Mouse (Mus musculus) liver, embryonic 14.5 days (tissue): Measurements from ENCODE around the gene Insrr. TPM values are rescaled to one million over a fixed set of nuclear protein-coding genes. Genes with fewer than 3 reads are reported as not detected.

Experiments
- ATAC-seq: fragments of 200-750 bp; cut with Nextera tagmentation; 2 replicates; pipeline ENCODE4 v1.8.0; 2017; ENCODE audit warnings: moderate number of reproducible peaks, mild to moderate bottlenecking, moderate library complexity; ENCODE audit not compliant: insufficient read depth
- DNase-seq, 3 experiments: peaks; one replicate each; pipeline ENCODE4 v3.0.0-alpha.2; 2012 to 2013; ENCODE audit warnings: low read depth in 3 of 3, low spot score in 3 of 3
- H3K27ac ChIP-seq: fragments of 300-500 bp; sonication (generic); 2 replicates; pipeline ENCODE4 v1.5.1; 2014; ENCODE audit warnings: moderate library complexity, mild to moderate bottlenecking, control low read depth, inconsistent platforms
- H3K27me3 ChIP-seq: fragments of 300-500 bp; sonication (generic); 2 replicates; pipeline ENCODE4 v1.6.1; 2014; ENCODE audit warnings: mild to moderate bottlenecking, low read length, moderate library complexity; ENCODE audit not compliant: control insufficient read depth, insufficient read depth
- H3K36me3 ChIP-seq: fragments of 300-500 bp; sonication (generic); replicated peaks from 2 replicates; pipeline ENCODE4 v1.6.1; 2014; ENCODE audit warnings: low read depth; ENCODE audit not compliant: control insufficient read depth, insufficient read depth
- H3K4me1 ChIP-seq, 2 experiments: fragments of 200-500 bp in 1 of 2; fragments of 300-500 bp in 1 of 2; sonication (generic) in 1 of 2; replicated peaks; 2 replicates each; pipeline ENCODE4 v1.6.1; 2012 to 2014; ENCODE audit warnings: antibody characterized with exemption in 1 of 2, inconsistent platforms in 1 of 2, low read length in 1 of 2; ENCODE audit not compliant: control insufficient read depth in 2 of 2, insufficient read depth in 2 of 2
- H3K4me2 ChIP-seq: fragments of 300-500 bp; sonication (generic); 2 replicates; pipeline ENCODE4 v1.6.1; 2014; ENCODE audit warnings: low read depth, mild to moderate bottlenecking, control low read depth, moderate library complexity
- H3K4me3 ChIP-seq, 2 experiments: fragments of 200-500 bp in 1 of 2; fragments of 300-500 bp in 1 of 2; sonication (generic) in 1 of 2; 2 replicates each; pipeline ENCODE4 v1.5.1; 2012 to 2014; ENCODE audit warnings: low read depth in 2 of 2, low read length in 2 of 2, mild to moderate bottlenecking in 2 of 2, control low read depth in 1 of 2, inconsistent platforms in 1 of 2, moderate library complexity in 1 of 2; ENCODE audit not compliant: insufficient read depth in 1 of 2
- H3K9ac ChIP-seq: fragments of 300-500 bp; sonication (generic); replicated peaks from 2 replicates; pipeline ENCODE4 v1.6.1; 2014; ENCODE audit warnings: mild to moderate bottlenecking, control low read depth, moderate library complexity
- H3K9me3 ChIP-seq: fragments of 300-500 bp; sonication (generic); 2 replicates; pipeline ENCODE4 v1.6.1; 2016; ENCODE audit warnings: low read length, mixed read lengths; ENCODE audit not compliant: control insufficient read depth
- CTCF ChIP-seq: IDR thresholded peaks from 2 replicates; pipeline ENCODE4 v1.5.1; 2016; ENCODE audit warnings: antibody characterized with exemption, low read depth, control low read depth
- EP300 ChIP-seq: IDR thresholded peaks from 2 replicates; pipeline ENCODE4 v1.6.1; 2016; ENCODE audit warnings: antibody characterized with exemption, low read depth
- WGBS: fragments of 180-500 bp; shearing (Covaris S2); extraction: QIAGEN DNeasy Blood & Tissue Kit; methylation state at CpG from one replicate; pipeline ENCODE4 v1.1.7; 2014; ENCODE audit not compliant: insufficient replicate concordance; 5-methylcytosine and 5-hydroxymethylcytosine counted together
- polyA plus RNA-seq, 2 experiments: library from polyadenylated mRNA; depleted of rRNA in 1 of 2; stranded (reverse) in 1 of 2; unstranded in 1 of 2; fragments of >200 nt; fragmentation: Nextera tagmentation in 1 of 2; extraction: Ambion mirVana in 1 of 2; gene quantifications; 2 replicates each; pipeline versions ENCODE4 v1.2.1 to v1.2.3; 2012 to 2014

Gene Insrr
- polyA plus RNA-seq, 2 experiments = 0.02 TPM; not detected in 1

GRCm38 (mm10) chr3:87795336-87796277 lies 1.1 kb upstream of the Insrr start:
- H3K4me3 ChIP-seq = 0 out of 4 replicates have a peak overlapping the region, but pooled peaks of 1 of the 2 experiments have one; percentile 6
- peaks cover 53% of the 10 kb centered on the region for H3K27me3 ChIP-seq
- DNase-seq (peak in 1 of 3 experiments; percentile 9), ATAC-seq (no peak)
- H3K4me2 ChIP-seq = peak overlapping the region; percentile 18; the same call in 1 of the 2 replicates
- no peak overlapping the region for H3K9ac ChIP-seq
- TF ChIP-seq CTCF (peak; percentile 75), EP300 (no peak)
- H3K4me1 ChIP-seq = no peaks in the 10 kb centered on the region
- H3K36me3 ChIP-seq = no peaks in the 10 kb centered on the region
- no peak overlapping the region for H3K27ac ChIP-seq
- no peaks in the 10 kb centered on the region for H3K9me3 ChIP-seq
- WGBS = 13% methylated on average over 33 of the region's 33 CpGs

- H3K4me2 ChIP-seq = no peak overlapping the region
- DNase-seq (no peak), ATAC-seq (no peak)
- H3K9me3 ChIP-seq = no peaks in the 10 kb centered on the region
- H3K4me1 ChIP-seq = no peaks in the 10 kb centered on the region
- WGBS = 42% methylated on average over 5 of the region's 5 CpGs
- H3K36me3 ChIP-seq = no peaks in the 10 kb centered on the region
- H3K27ac ChIP-seq = no peak overlapping the region
- peaks cover 32% of the 10 kb centered on the region for H3K27me3 ChIP-seq
- H3K9ac ChIP-seq = no peak overlapping the region
- no peak for TF ChIP-seq CTCF
- TF ChIP-seq EP300 = no peak
- H3K4me3 ChIP-seq = no peak overlapping the region
These were observed 4.9 kb downstream of the Insrr start for GRCm38 (mm10) chr3:87801681-87802080.

GRCm38 (mm10) chr3:87804038-87804677 lies 7.4 kb downstream of the Insrr start:
- no peak for DNase-seq

GRCm38 (mm10) chr3:87809322-87809962 lies 12.7 kb downstream of the Insrr start:
- Histone ChIP-seq H3K27ac (no peak overlapping the region), H3K4me2 (no peak overlapping the region), H3K4me3 (no peak overlapping the region), H3K4me1 (no peaks in the 10 kb centered on the region), H3K9ac (no peak overlapping the region), H3K9me3 (no peaks in the 10 kb centered on the region), H3K36me3 (no peaks in the 10 kb centered on the region), H3K27me3 (peaks cover 21% of the 10 kb centered on the region)
- ATAC-seq = no peak
- WGBS = 8% methylated on average over 28 of the region's 28 CpGs
- DNase-seq = no peak
- TF ChIP-seq CTCF (no peak), EP300 (no peak)

More at GRCm38 (mm10) chr3:87804038-87804677, 7.4 kb downstream of the Insrr start:
- peaks cover 21% of the 10 kb centered on the region for H3K27me3 ChIP-seq
- no peak overlapping the region for H3K27ac ChIP-seq
- no peak for ATAC-seq
- H3K36me3 ChIP-seq = no peaks in the 10 kb centered on the region
- H3K9me3 ChIP-seq = no peaks in the 10 kb centered on the region
- peak overlapping the region; percentile 40 for H3K4me2 ChIP-seq
- peak overlapping the region in 1 of 2 experiments; percentile 10; a peak in 1 of 4 replicates for H3K4me3 ChIP-seq
- H3K9ac ChIP-seq = no peak overlapping the region
- 4% methylated on average over 26 of the region's 26 CpGs for WGBS
- no peaks in the 10 kb centered on the region for H3K4me1 ChIP-seq
- no peak for TF ChIP-seq CTCF
- no peak for TF ChIP-seq EP300
